Mouse (Mus musculus): ENCODE measurements around the gene Svop.

- TF ChIP-seq CTCF (IDR thresholded peaks at IDR 0.05; ENCODE audit: insufficient read depth, low read length) (peak; percentile 81), POLR2A (IDR thresholded peaks at IDR 0.05; ENCODE audit: borderline replicate concordance, extremely low read depth, low read depth, low read length) (peak; percentile 17; the same call in 1 of the 2 replicates)
These were observed 36.3 kb upstream of the Svop start, which contains the start of gene Alkbh2 for GRCm38 (mm10) chr5:114127374-114128349.

Measured in lung, adult 2 months (tissue).